Mouse (Mus musculus): ENCODE measurements around the gene Mzf1. TPM values are rescaled to one million over a fixed set of nuclear protein-coding genes. Genes with fewer than 3 reads are reported as not detected.
"Not testable (repeated sequence)": the region's sequence is repeated elsewhere in the genome, so short reads cannot be mapped to it uniquely, and the experiment has no call there.

Mzf1 gene
- not detected in 2 replicates for total RNA-seq (2014; fragmentation: Nextera tagmentation)
- total RNA-seq (2017), result 0.17 and 0.22 TPM in 2 replicates
- polyA plus RNA-seq (2012), result 0.07 and 0.11 TPM in 2 replicates

GRCm38 (mm10) chr7:13054287-13055010 lies at the start of gene Mzf1:
Gene Mzf1 (minus strand): TSS chr7:13054764.
- TF ChIP-seq GATA1 (IDR thresholded peaks at IDR 0.05; ENCODE audit: borderline replicate concordance, low read length) (no peak), CTCF (IDR thresholded peaks at IDR 0.05; ENCODE audit: low read depth, low read length) (no peak), POLR2AphosphoS5 (IDR thresholded peaks at IDR 0.05; ENCODE audit: insufficient replicate concordance, low read depth, low read length) (no peak), TAL1 (conservative IDR thresholded peaks at IDR 0.05; ENCODE audit: low read depth, low read length) (no peak), GATA2 (IDR thresholded peaks at IDR 0.05; ENCODE audit: borderline replicate concordance, low read depth, low read length) (no peak)
- no peaks in the 10 kb centered on the region for H3K9me3 ChIP-seq (replicated peaks)
- H3K4me1 ChIP-seq (ENCODE audit: insufficient read depth, low read depth, low read length), result peaks cover 12% of the 10 kb centered on the region
- DNase-seq (ENCODE audit: low spot score), result peak; percentile 53
- H3K27me3 ChIP-seq (ENCODE audit: insufficient read depth, low read length), result peaks cover 17% of the 10 kb centered on the region; the same call in 1 of the 2 replicates
- H3K36me3 ChIP-seq (replicated peaks), result no peaks in the 10 kb centered on the region
- peak within 1 kb of the TSS; percentile 75 for H3K4me3 ChIP-seq (ENCODE audit: low read depth, low read length)
- ATAC-seq (ENCODE audit: extremely low read depth, insufficient number of reproducible peaks, low FRiP score, poor library complexity, severe bottlenecking), result peak; percentile 65

GRCm38 (mm10) chr7:13095073-13095472 lies 40.5 kb upstream of the Mzf1 start, which contains the start of gene Vmn1r85:
Gene Vmn1r85 (minus strand): TSS chr7:13095173.
- no peak for ATAC-seq (ENCODE audit: extremely low read depth, insufficient number of reproducible peaks, low FRiP score, poor library complexity, severe bottlenecking)
- Histone ChIP-seq H3K27me3 (ENCODE audit: insufficient read depth, low read length) (no peaks in the 10 kb centered on the region; the same call in 1 of the 2 replicates), H3K36me3 (replicated peaks) (no peaks in the 10 kb centered on the region), H3K4me3 (ENCODE audit: low read depth, low read length) (no peak within 1 kb of the TSS), H3K4me1 (ENCODE audit: insufficient read depth, low read depth, low read length) (no peaks in the 10 kb centered on the region), H3K9me3 (replicated peaks) (no peaks in the 10 kb centered on the region)
- TF ChIP-seq POLR2AphosphoS5 (IDR thresholded peaks at IDR 0.05; ENCODE audit: insufficient replicate concordance, low read depth, low read length) (no peak), CTCF (IDR thresholded peaks at IDR 0.05; ENCODE audit: low read depth, low read length) (no peak), GATA2 (IDR thresholded peaks at IDR 0.05; ENCODE audit: borderline replicate concordance, low read depth, low read length) (no peak), TAL1 (conservative IDR thresholded peaks at IDR 0.05; ENCODE audit: low read depth, low read length) (no peak)
- no peak for DNase-seq (ENCODE audit: low spot score)

- no peak overlapping the region for H3K4me3 ChIP-seq (ENCODE audit: low read depth, low read length)
- ATAC-seq (ENCODE audit: extremely low read depth, insufficient number of reproducible peaks, low FRiP score, poor library complexity, severe bottlenecking), result no peak
- no peaks in the 10 kb centered on the region for H3K9me3 ChIP-seq (replicated peaks)
- no peaks in the 10 kb centered on the region for H3K27me3 ChIP-seq (ENCODE audit: insufficient read depth, low read length)
- no peaks in the 10 kb centered on the region for H3K36me3 ChIP-seq (replicated peaks)
- DNase-seq (ENCODE audit: low spot score), result no peak
- peaks cover 8% of the 10 kb centered on the region for H3K4me1 ChIP-seq (ENCODE audit: insufficient read depth, low read depth, low read length)
- TF ChIP-seq TAL1 (conservative IDR thresholded peaks at IDR 0.05; ENCODE audit: low read depth, low read length), result no peak
- TF ChIP-seq CTCF (IDR thresholded peaks at IDR 0.05; ENCODE audit: low read depth, low read length), result no peak
- TF ChIP-seq GATA1 (IDR thresholded peaks at IDR 0.05; ENCODE audit: borderline replicate concordance, low read length), result no peak
- no peak for TF ChIP-seq GATA2 (IDR thresholded peaks at IDR 0.05; ENCODE audit: borderline replicate concordance, low read depth, low read length)
- TF ChIP-seq POLR2AphosphoS5 (IDR thresholded peaks at IDR 0.05; ENCODE audit: insufficient replicate concordance, low read depth, low read length), result no peak
These were observed 17.7 kb upstream of the Mzf1 start for GRCm38 (mm10) chr7:13072293-13072692.

GRCm38 (mm10) chr7:13063399-13063798 lies 8.8 kb upstream of the Mzf1 start:
- not testable (repeated sequence) for H3K36me3 ChIP-seq (replicated peaks); H3K9me3 ChIP-seq (replicated peaks); H3K4me3 ChIP-seq (ENCODE audit: low read depth, low read length); H3K4me1 ChIP-seq (ENCODE audit: insufficient read depth, low read depth, low read length); DNase-seq (ENCODE audit: low spot score); ATAC-seq (ENCODE audit: extremely low read depth, insufficient number of reproducible peaks, low FRiP score, poor library complexity, severe bottlenecking); H3K27me3 ChIP-seq (ENCODE audit: insufficient read depth, low read length)
- 0 out of 2 replicates have a peak, but pooled peaks have one; percentile 30 for TF ChIP-seq CTCF (IDR thresholded peaks at IDR 0.05; ENCODE audit: low read depth, low read length)

GRCm38 (mm10) chr7:13059536-13059935 lies 5.0 kb upstream of the Mzf1 start:
- H3K4me1 ChIP-seq (ENCODE audit: insufficient read depth, low read depth, low read length), result peaks cover 5% of the 10 kb centered on the region
- no peak overlapping the region for H3K4me3 ChIP-seq (ENCODE audit: low read depth, low read length)
- peaks cover under 1% of the 10 kb centered on the region; the same call in 1 of the 2 replicates for H3K9me3 ChIP-seq (replicated peaks)
- ATAC-seq (ENCODE audit: extremely low read depth, insufficient number of reproducible peaks, low FRiP score, poor library complexity, severe bottlenecking), result no peak
- H3K27me3 ChIP-seq (ENCODE audit: insufficient read depth, low read length), result peaks cover 4% of the 10 kb centered on the region; the same call in 1 of the 2 replicates
- TF ChIP-seq GATA1 (IDR thresholded peaks at IDR 0.05; ENCODE audit: borderline replicate concordance, low read length), result no peak
- TF ChIP-seq GATA2 (IDR thresholded peaks at IDR 0.05; ENCODE audit: borderline replicate concordance, low read depth, low read length), result no peak
- TF ChIP-seq CTCF (IDR thresholded peaks at IDR 0.05; ENCODE audit: low read depth, low read length), result no peak
- TF ChIP-seq TAL1 (conservative IDR thresholded peaks at IDR 0.05; ENCODE audit: low read depth, low read length), result no peak
- TF ChIP-seq POLR2AphosphoS5 (IDR thresholded peaks at IDR 0.05; ENCODE audit: insufficient replicate concordance, low read depth, low read length), result no peak
- no peak for DNase-seq (ENCODE audit: low spot score)
- H3K36me3 ChIP-seq (replicated peaks), result no peaks in the 10 kb centered on the region

- DNase-seq (ENCODE audit: low spot score), result no peak
- no peak for ATAC-seq (ENCODE audit: extremely low read depth, insufficient number of reproducible peaks, low FRiP score, poor library complexity, severe bottlenecking)
- Histone ChIP-seq H3K4me1 (ENCODE audit: insufficient read depth, low read depth, low read length) (peaks cover 12% of the 10 kb centered on the region), H3K36me3 (replicated peaks) (no peaks in the 10 kb centered on the region), H3K27me3 (ENCODE audit: insufficient read depth, low read length) (peaks cover 10% of the 10 kb centered on the region; the same call in 1 of the 2 replicates), H3K4me3 (ENCODE audit: low read depth, low read length) (no peak overlapping the region), H3K9me3 (replicated peaks) (no peaks in the 10 kb centered on the region)
- no peak for TF ChIP-seq GATA2 (IDR thresholded peaks at IDR 0.05; ENCODE audit: borderline replicate concordance, low read depth, low read length)
- TF ChIP-seq TAL1 (conservative IDR thresholded peaks at IDR 0.05; ENCODE audit: low read depth, low read length), result no peak
- TF ChIP-seq CTCF (IDR thresholded peaks at IDR 0.05; ENCODE audit: low read depth, low read length), result no peak
- TF ChIP-seq POLR2AphosphoS5 (IDR thresholded peaks at IDR 0.05; ENCODE audit: insufficient replicate concordance, low read depth, low read length), result no peak
- no peak for TF ChIP-seq GATA1 (IDR thresholded peaks at IDR 0.05; ENCODE audit: borderline replicate concordance, low read length)
These were observed 2.5 kb upstream of the Mzf1 start for GRCm38 (mm10) chr7:13056913-13057700.
